Mouse (Mus musculus): ENCODE data around the gene Ikzf1. TPM values are rescaled to one million over a fixed set of nuclear protein-coding genes. Genes with fewer than 3 reads are reported as not detected.

The Ikzf1 gene
- polyA plus RNA-seq, 1 experiment from 2014 or later, result 1.3 TPM

GRCm38 (mm10) chr11:11676068-11676741 lies 8.6 kb upstream of the Ikzf1 start:
- no peak overlapping the region for H3K4me3 ChIP-seq (replicated peaks)
- no peak for ATAC-seq (ENCODE audit: insufficient number of reproducible peaks, insufficient read depth, low FRiP score, low TSS enrichment, low read depth)
- H3K9me3 ChIP-seq, result no peaks in the 10 kb centered on the region
- H3K36me3 ChIP-seq, result no peaks in the 10 kb centered on the region
- no peak overlapping the region for H3K9ac ChIP-seq (replicated peaks)
- H3K4me2 ChIP-seq, result no peak overlapping the region
- H3K4me1 ChIP-seq (replicated peaks), result no peaks in the 10 kb centered on the region
- 88% methylated on average over 9 of the region's 9 CpGs for WGBS
- peaks cover 9% of the 10 kb centered on the region; the same call in 1 of the 2 replicates for H3K27me3 ChIP-seq
- no peak overlapping the region for H3K27ac ChIP-seq

GRCm38 (mm10) chr11:11677165-11677564 lies 7.6 kb upstream of the Ikzf1 start:
- Histone ChIP-seq H3K4me3 (replicated peaks) (no peak overlapping the region), H3K4me1 (replicated peaks) (no peaks in the 10 kb centered on the region), H3K36me3 (no peaks in the 10 kb centered on the region), H3K27ac (no peak overlapping the region), H3K27me3 (peaks cover 14% of the 10 kb centered on the region; the same call in 1 of the 2 replicates), H3K9ac (replicated peaks) (no peak overlapping the region), H3K4me2 (no peak overlapping the region), H3K9me3 (no peaks in the 10 kb centered on the region)
- ATAC-seq (ENCODE audit: insufficient number of reproducible peaks, insufficient read depth, low FRiP score, low TSS enrichment, low read depth), result no peak
- WGBS, result 85% methylated on average over 7 of the region's 7 CpGs

DNA sequence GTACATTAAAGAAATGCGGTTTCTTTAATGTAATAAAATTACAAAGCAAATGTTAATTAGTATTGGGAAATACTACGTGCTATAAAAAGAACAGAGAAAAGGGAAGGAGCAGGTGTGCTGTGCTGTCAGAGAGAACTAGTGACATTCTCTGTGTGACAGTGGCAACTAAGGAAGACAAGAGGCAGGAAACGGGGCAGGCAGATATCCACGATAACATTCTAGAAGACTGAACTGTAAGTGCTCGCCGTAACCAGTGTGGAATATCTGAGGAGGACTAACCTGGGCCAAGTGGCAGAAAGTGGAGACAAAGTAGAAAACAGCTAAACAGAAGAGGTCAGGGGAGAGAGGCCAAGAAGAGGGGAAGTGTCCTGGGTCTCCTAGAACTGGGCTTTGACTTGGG lies 5.8 kb upstream of the Ikzf1 start:
- 77% methylated on average over 6 of the region's 6 CpGs for WGBS
- no peak overlapping the region for H3K4me2 ChIP-seq
- H3K9ac ChIP-seq (replicated peaks), result no peak overlapping the region
- no peak overlapping the region for H3K27ac ChIP-seq
- H3K4me3 ChIP-seq (replicated peaks), result no peak overlapping the region
- no peak for ATAC-seq (ENCODE audit: insufficient number of reproducible peaks, insufficient read depth, low FRiP score, low TSS enrichment, low read depth)
- peaks cover 30% of the 10 kb centered on the region for H3K27me3 ChIP-seq
- no peaks in the 10 kb centered on the region for H3K36me3 ChIP-seq
- no peaks in the 10 kb centered on the region for H3K4me1 ChIP-seq (replicated peaks)
- no peaks in the 10 kb centered on the region for H3K9me3 ChIP-seq

- H3K9ac ChIP-seq (replicated peaks), result no peak overlapping the region
- no peaks in the 10 kb centered on the region for H3K9me3 ChIP-seq
- H3K27ac ChIP-seq, result no peak overlapping the region
- peak overlapping the region; percentile 97; the same call in 1 of the 2 replicates for H3K4me2 ChIP-seq
- peak overlapping the region; percentile 66; the same call in 1 of the 2 replicates for H3K4me3 ChIP-seq (replicated peaks)
- ATAC-seq (ENCODE audit: insufficient number of reproducible peaks, insufficient read depth, low FRiP score, low TSS enrichment, low read depth), result no peak; the same call in 1 of the 2 replicates
- 63% methylated on average over 9 of the region's 9 CpGs for WGBS
- peaks cover 70% of the 10 kb centered on the region for H3K27me3 ChIP-seq
- H3K4me1 ChIP-seq (replicated peaks), result peaks cover 7% of the 10 kb centered on the region; the same call in 1 of the 2 replicates
- H3K36me3 ChIP-seq, result no peaks in the 10 kb centered on the region
Measured at GRCm38 (mm10) chr11:11684056-11684929, 510 bp upstream of the Ikzf1 start.

DNA sequence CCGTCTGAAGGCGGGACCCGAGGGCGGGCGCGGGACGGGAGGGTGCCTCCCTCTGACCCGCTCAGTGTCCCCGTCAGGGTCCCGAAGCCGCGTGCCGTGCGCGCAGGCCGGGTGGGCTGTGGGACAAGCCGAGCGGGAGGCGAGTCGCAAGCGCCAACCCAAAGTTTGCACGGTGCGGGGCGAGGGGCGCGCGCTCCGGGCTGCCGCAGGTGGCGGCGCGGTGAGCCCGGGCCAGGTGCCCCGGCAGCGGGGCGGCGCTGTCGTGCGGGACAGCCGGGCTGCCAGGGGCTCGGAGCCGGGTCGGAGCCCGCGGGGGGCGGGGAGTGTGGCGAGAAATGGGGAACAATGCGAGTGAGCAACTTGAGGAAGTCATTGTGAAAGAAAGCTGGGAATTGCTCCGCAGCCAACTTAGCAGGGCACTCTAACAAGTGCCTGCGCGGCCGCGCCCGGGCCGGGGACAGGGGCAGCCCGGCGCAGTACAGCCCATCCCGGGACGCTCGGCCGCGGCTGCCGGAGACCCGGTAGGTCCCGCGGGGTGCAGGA lies 1.1 kb downstream of the Ikzf1 start:
- peaks cover 7% of the 10 kb centered on the region; the same call in 1 of the 2 replicates for H3K4me1 ChIP-seq (replicated peaks)
- WGBS, result 1% methylated on average over 63 of the region's 66 CpGs
- H3K9ac ChIP-seq (replicated peaks), result peak overlapping the region; percentile 50
- H3K27ac ChIP-seq, result no peak overlapping the region
- H3K9me3 ChIP-seq, result no peaks in the 10 kb centered on the region
- no peaks in the 10 kb centered on the region for H3K36me3 ChIP-seq
- ATAC-seq (ENCODE audit: insufficient number of reproducible peaks, insufficient read depth, low FRiP score, low TSS enrichment, low read depth), result peak; percentile 67; the same call in 1 of the 2 replicates
- H3K4me2 ChIP-seq, result peak overlapping the region; percentile 97
- H3K27me3 ChIP-seq, result peaks cover 73% of the 10 kb centered on the region
- peak overlapping the region; percentile 66 for H3K4me3 ChIP-seq (replicated peaks)

DNA sequence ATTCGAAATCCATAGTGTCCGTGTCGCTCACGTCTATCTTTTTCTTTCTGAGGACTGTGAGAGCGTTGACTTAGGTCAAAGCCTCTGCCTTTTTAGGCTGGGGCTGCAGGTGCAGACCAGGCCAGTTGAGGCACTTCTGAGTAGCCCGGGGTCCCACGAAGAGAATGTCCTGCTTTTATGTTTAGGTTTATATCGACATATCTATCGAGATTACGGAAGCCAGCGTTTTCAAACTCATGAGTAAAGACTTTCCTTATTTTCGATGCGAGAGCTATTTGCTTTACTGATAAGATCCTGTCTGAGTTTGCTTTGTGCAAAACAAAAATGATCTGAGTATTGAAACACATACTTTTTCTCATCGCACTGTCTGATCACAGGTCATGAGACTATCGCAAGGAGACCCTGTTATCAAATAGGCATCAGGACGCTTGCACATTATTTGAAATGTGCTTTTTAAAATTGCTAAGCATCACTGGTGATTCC lies 1.8 kb downstream of the Ikzf1 start:
- H3K27me3 ChIP-seq, result peaks cover 71% of the 10 kb centered on the region
- peak overlapping the region; percentile 97 for H3K4me2 ChIP-seq

DNA sequence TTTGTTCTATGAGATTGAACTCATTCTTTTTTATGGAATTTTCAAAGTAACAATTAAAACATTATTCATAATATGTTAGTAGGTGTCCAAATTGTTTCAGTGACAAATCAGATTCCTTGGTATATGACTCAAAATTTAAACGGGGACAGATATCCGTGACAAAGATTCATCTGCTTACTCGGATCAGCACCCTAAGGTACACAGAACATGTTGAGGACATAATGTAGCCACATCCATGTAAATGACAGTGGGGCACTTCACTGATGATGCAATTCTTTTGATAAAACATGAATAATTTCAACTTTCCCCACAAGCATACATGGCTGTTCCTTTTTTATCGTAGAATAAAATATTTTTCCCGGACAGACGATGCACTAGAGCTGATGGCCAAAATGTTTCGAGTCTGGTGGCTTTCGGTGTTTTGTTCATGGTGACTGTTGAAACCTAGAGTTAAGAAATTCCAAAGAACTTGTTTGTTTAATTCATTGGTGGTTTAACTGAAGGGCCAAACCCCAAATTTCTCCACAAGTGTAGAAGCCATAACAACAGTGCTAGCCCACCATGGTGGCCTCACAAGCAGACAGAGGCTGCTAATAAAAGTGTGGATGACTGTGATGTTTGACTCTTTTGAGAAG lies 2.9 kb downstream of the Ikzf1 start:
- H3K9me3 ChIP-seq, result no peaks in the 10 kb centered on the region
- no peak overlapping the region for H3K4me2 ChIP-seq
- peaks cover 7% of the 10 kb centered on the region; the same call in 1 of the 2 replicates for H3K4me1 ChIP-seq (replicated peaks)
- H3K27ac ChIP-seq, result no peak overlapping the region
- H3K27me3 ChIP-seq, result peaks cover 65% of the 10 kb centered on the region
- no peaks in the 10 kb centered on the region for H3K36me3 ChIP-seq
- WGBS, result 94% methylated on average over 8 of the region's 8 CpGs
- no peak overlapping the region for H3K4me3 ChIP-seq (replicated peaks)
- H3K9ac ChIP-seq (replicated peaks), result no peak overlapping the region
- no peak for ATAC-seq (ENCODE audit: insufficient number of reproducible peaks, insufficient read depth, low FRiP score, low TSS enrichment, low read depth)

More for the DNA sequence above, 1.8 kb downstream of the Ikzf1 start:
- H3K9me3 ChIP-seq, result no peaks in the 10 kb centered on the region
- no peak for ATAC-seq (ENCODE audit: insufficient number of reproducible peaks, insufficient read depth, low FRiP score, low TSS enrichment, low read depth)
- peak overlapping the region; percentile 66 for H3K4me3 ChIP-seq (replicated peaks)
- H3K9ac ChIP-seq (replicated peaks), result no peak overlapping the region
- H3K4me1 ChIP-seq (replicated peaks), result peaks cover 7% of the 10 kb centered on the region; the same call in 1 of the 2 replicates
- no peaks in the 10 kb centered on the region for H3K36me3 ChIP-seq
- WGBS, result 17% methylated on average over 16 of the region's 16 CpGs
- no peak overlapping the region for H3K27ac ChIP-seq

GRCm38 (mm10) chr11:11688766-11689330 lies 4.0 kb downstream of the Ikzf1 start:
- H3K27me3 ChIP-seq, result peaks cover 55% of the 10 kb centered on the region
- peaks cover 7% of the 10 kb centered on the region; the same call in 1 of the 2 replicates for H3K4me1 ChIP-seq (replicated peaks)
- 76% methylated on average over 6 of the region's 6 CpGs for WGBS
- no peaks in the 10 kb centered on the region for H3K36me3 ChIP-seq
- H3K27ac ChIP-seq, result no peak overlapping the region
- no peak overlapping the region for H3K4me3 ChIP-seq (replicated peaks)
- H3K9ac ChIP-seq (replicated peaks), result no peak overlapping the region
- no peak overlapping the region for H3K4me2 ChIP-seq
- H3K9me3 ChIP-seq, result no peaks in the 10 kb centered on the region
- ATAC-seq (ENCODE audit: insufficient number of reproducible peaks, insufficient read depth, low FRiP score, low TSS enrichment, low read depth), result no peak

DNA sequence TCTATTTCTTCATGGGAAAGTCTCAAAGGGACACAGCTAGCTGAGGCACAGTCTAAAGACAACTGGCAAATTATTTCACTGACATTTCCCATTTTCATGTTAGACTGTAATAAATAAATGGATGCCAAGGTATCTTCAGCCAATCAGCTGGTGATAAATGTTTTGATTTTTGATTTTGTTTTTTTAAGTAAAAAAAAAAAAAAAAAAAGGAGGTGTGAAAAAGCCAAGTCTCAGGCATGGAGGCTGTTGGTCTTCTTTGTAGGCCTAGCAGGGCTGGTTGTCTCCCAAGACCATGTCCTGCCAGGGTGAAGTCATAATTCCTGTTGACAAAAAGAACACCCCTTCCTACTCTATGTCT lies 4.9 kb downstream of the Ikzf1 start:
- Histone ChIP-seq H3K9me3 (no peaks in the 10 kb centered on the region), H3K9ac (replicated peaks) (no peak overlapping the region), H3K27me3 (peaks cover 48% of the 10 kb centered on the region), H3K4me3 (replicated peaks) (no peak overlapping the region), H3K27ac (no peak overlapping the region), H3K36me3 (no peaks in the 10 kb centered on the region), H3K4me2 (no peak overlapping the region), H3K4me1 (replicated peaks) (peaks cover 7% of the 10 kb centered on the region; the same call in 1 of the 2 replicates)
- ATAC-seq (ENCODE audit: insufficient number of reproducible peaks, insufficient read depth, low FRiP score, low TSS enrichment, low read depth), result no peak

DNA sequence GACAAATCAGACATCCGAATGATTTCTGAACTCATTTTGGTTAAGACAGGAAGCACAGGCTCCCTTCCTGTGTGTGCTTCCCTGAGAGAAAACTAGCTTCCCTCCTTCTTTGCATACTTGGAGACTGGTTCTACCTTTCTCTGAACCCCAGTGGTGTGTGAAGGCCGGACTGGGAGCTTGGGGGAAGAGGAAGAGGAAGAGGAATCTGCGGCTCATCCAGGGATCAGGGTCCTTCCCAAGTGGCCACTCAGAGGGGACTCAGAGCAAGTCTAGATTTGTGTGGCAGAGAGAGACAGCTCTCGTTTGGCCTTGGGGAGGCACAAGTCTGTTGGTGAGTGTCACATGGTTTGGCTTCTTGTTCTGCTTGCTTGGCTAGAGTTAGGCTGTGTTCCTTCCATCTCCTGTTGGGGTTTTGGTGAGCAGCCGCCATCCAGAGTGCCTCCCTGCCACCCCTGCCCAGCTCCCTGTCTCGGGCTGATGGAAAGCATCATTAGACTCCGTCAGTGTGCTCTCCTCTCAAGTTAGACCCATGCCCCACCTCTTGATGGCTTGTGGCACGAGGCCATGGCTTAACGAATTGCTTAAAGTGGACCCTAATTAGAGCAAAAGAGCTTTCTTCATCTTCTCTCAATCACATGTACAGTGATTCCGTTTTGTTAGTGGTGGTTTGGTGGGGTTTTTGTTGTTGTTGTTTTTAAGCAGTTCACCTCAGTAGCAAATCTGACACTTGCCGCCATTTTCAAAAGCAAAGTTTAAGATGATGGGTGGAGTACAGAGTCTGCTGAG lies 5.4 kb downstream of the Ikzf1 start:
- Histone ChIP-seq H3K4me2 (no peak overlapping the region), H3K27me3 (peaks cover 43% of the 10 kb centered on the region)
- 68% methylated on average over 11 of the region's 11 CpGs for WGBS

More for the DNA sequence above, 5.4 kb downstream of the Ikzf1 start:
- no peaks in the 10 kb centered on the region for H3K36me3 ChIP-seq
- ATAC-seq (ENCODE audit: insufficient number of reproducible peaks, insufficient read depth, low FRiP score, low TSS enrichment, low read depth), result no peak
- H3K9me3 ChIP-seq, result no peaks in the 10 kb centered on the region
- H3K4me1 ChIP-seq (replicated peaks), result peaks cover 7% of the 10 kb centered on the region; the same call in 1 of the 2 replicates
- no peak overlapping the region for H3K4me3 ChIP-seq (replicated peaks)
- H3K9ac ChIP-seq (replicated peaks), result no peak overlapping the region
- H3K27ac ChIP-seq, result no peak overlapping the region
